Mouse (Mus musculus): ENCODE measurements around the gene Pfkfb4. TPM values are rescaled to one million over a fixed set of nuclear protein-coding genes. Genes with fewer than 3 reads are reported as not detected.

Gene Pfkfb4
- polyA plus RNA-seq, 1 experiment from 2014 or later, result 3.8 TPM

DNA sequence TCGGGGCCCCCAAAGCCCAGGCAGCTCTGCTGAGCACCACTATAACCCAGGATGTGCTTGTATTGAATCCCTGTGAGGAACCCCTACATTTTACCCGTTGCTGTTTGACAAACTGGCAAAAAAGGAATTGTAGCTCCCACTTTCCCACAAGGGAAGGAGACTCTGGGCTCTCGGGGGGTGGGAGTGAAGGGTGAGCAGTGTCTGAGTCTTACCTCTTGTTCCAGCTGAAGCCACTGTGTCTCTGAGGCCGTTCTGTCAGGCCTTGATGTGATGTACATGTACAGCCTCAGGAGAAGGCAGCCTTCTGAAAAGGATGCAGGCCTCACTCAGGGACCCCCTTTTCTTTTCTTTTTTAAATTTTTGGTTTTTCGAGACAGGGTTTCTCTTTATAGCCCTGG lies 69.3 kb downstream of the Pfkfb4 start:
- Histone ChIP-seq H3K27me3 (ENCODE audit: insufficient read depth, low read length) (no peaks in the 10 kb centered on the region), H3K4me3 (ENCODE audit: low read depth, low read length) (no peak overlapping the region), H3K4me2 (ENCODE audit: low read depth, low read length) (no peak overlapping the region), H3K9me3 (ENCODE audit: low read length) (no peaks in the 10 kb centered on the region), H3K9ac (replicated peaks) (no peak overlapping the region), H3K36me3 (replicated peaks; ENCODE audit: insufficient read depth, low read length) (peaks cover 53% of the 10 kb centered on the region), H3K27ac (ENCODE audit: low read depth) (no peak overlapping the region), H3K4me1 (ENCODE audit: insufficient read depth) (peaks cover 20% of the 10 kb centered on the region)
- DNase-seq, result no peak
- TF ChIP-seq EP300 (IDR thresholded peaks at IDR 0.05; ENCODE audit: low read depth) (no peak), CTCF (IDR thresholded peaks at IDR 0.05; ENCODE audit: low read depth) (no peak)
- no peak for ATAC-seq
- 83% methylated on average over 5 of the region's 5 CpGs for WGBS (ENCODE audit: insufficient replicate concordance)

DNA sequence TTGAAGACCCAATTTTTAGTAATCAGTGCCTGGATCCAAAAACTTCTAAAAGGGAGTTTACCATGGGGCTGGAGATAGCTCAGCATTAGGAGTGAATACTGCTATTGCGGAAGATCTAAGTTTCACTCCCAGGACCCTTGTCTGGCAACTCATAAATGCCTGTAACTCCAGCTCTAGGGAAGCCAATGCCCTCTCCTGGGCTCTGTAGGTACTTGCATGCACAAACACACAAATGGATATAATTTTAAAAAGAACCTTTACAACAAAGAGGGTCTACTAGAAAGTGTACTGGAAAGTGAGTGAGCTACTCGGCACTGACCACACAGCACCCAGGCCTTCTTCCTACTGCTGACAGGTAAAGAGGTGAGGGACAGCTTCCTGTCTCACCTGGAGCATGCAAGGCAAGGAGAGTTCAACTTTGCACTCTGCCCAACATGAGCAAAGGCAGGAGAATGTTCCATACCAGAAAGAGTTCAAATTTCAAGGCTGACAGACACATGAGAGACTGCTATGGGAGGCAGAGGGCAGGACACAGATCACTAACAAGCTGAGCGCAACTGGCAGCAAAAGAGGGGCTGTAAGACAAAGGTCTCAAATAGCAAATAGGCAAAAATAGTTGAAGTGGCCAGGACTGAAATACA lies 76.6 kb downstream of the Pfkfb4 start:
- Histone ChIP-seq H3K36me3 (replicated peaks; ENCODE audit: insufficient read depth, low read length) (peaks cover 70% of the 10 kb centered on the region), H3K4me1 (ENCODE audit: insufficient read depth) (peaks cover 6% of the 10 kb centered on the region), H3K27ac (ENCODE audit: low read depth) (peak overlapping the region; percentile 39; the same call in 1 of the 2 replicates), H3K9ac (replicated peaks) (no peak overlapping the region), H3K4me3 (ENCODE audit: low read depth, low read length) (no peak overlapping the region), H3K27me3 (ENCODE audit: insufficient read depth, low read length) (no peaks in the 10 kb centered on the region), H3K4me2 (ENCODE audit: low read depth, low read length) (no peak overlapping the region), H3K9me3 (ENCODE audit: low read length) (no peaks in the 10 kb centered on the region)
- WGBS (ENCODE audit: insufficient replicate concordance), result 83% methylated on average over 3 of the region's 3 CpGs
- peak; percentile 62 for ATAC-seq
- peak; percentile 48 for TF ChIP-seq CTCF (IDR thresholded peaks at IDR 0.05; ENCODE audit: low read depth)
- TF ChIP-seq EP300 (IDR thresholded peaks at IDR 0.05; ENCODE audit: low read depth), result no peak
- DNase-seq, result no peak

DNA sequence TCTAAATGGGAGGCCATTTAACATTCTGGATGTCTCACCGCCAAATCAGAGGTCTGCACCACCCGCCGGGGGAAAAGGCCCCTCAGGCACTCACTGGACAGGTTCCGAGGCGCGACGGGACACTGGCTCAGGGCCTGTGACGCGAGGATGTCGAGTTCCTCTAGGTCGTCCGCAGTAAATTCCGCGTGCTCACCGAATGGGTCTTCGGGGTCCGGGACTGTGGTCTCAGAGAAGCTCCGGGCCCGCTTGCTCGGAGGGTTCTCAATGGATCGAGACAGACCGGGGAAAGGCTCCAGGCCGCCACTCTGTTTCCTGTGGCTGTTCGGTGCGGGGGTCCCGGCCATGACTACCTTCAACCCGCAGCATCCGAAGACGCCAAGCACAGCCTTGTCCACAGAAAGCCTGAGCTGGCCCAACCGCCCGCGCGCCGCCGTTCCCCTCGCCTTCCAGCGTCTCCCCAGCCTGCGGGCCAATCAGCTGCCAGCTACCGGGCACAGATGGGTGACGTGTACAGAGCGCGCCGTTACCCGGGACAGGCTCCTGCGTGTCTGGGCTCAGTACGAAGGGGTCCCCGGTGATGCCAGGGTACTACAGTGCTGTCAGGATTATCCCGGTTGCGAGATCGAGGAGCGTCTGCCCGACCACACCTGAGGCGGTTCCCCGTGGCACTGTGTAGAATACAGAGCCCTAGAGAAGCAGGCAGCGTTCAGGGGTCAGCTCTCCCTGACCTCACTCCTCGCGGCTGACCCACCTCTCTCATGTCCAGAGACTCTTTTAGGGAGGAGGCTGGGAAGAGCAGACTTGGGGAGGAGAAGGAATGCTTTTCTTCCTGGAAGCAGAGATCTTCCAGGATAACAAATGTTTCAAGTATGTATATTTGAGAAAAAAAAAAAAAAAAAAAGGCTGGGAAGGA lies 82.3 kb downstream of the Pfkfb4 start, which contains the start of gene Atrip:
TSS of gene Atrip (minus strand) at position 464 of the 913 bp plus-strand sequence.
- no peaks in the 10 kb centered on the region for H3K27me3 ChIP-seq (ENCODE audit: insufficient read depth, low read length)
- H3K4me3 ChIP-seq (ENCODE audit: low read depth, low read length), result peak within 1 kb of the TSS; percentile 84
- WGBS (ENCODE audit: insufficient replicate concordance), result 1% methylated on average over 57 of the region's 57 CpGs
- H3K27ac ChIP-seq (ENCODE audit: low read depth), result peak within 1 kb of the TSS; percentile 73
- peaks cover 24% of the 10 kb centered on the region for H3K36me3 ChIP-seq (replicated peaks; ENCODE audit: insufficient read depth, low read length)
- peak within 1 kb of the TSS; percentile 94 for H3K4me2 ChIP-seq (ENCODE audit: low read depth, low read length)
- H3K4me1 ChIP-seq (ENCODE audit: insufficient read depth), result peaks cover 11% of the 10 kb centered on the region
- peak; percentile 93 for DNase-seq
- no peaks in the 10 kb centered on the region for H3K9me3 ChIP-seq (ENCODE audit: low read length)
- peak within 1 kb of the TSS; percentile 86 for H3K9ac ChIP-seq (replicated peaks)
- no peak for TF ChIP-seq EP300 (IDR thresholded peaks at IDR 0.05; ENCODE audit: low read depth)
- no peak for TF ChIP-seq CTCF (IDR thresholded peaks at IDR 0.05; ENCODE audit: low read depth)
- peak; percentile 100 for ATAC-seq

GRCm38 (mm10) chr9:109080516-109080915 lies 88.9 kb downstream of the Pfkfb4 start:
- Histone ChIP-seq H3K9ac (replicated peaks) (no peak overlapping the region), H3K4me1 (ENCODE audit: insufficient read depth) (peaks cover 19% of the 10 kb centered on the region), H3K4me3 (ENCODE audit: low read depth, low read length) (no peak overlapping the region), H3K27me3 (ENCODE audit: insufficient read depth, low read length) (no peaks in the 10 kb centered on the region), H3K4me2 (ENCODE audit: low read depth, low read length) (peak overlapping the region; percentile 77; the same call in 1 of the 2 replicates), H3K9me3 (ENCODE audit: low read length) (no peaks in the 10 kb centered on the region), H3K36me3 (replicated peaks; ENCODE audit: insufficient read depth, low read length) (no peaks in the 10 kb centered on the region; the same call in 1 of the 2 replicates), H3K27ac (ENCODE audit: low read depth) (no peak overlapping the region)
- TF ChIP-seq CTCF (IDR thresholded peaks at IDR 0.05; ENCODE audit: low read depth) (no peak), EP300 (IDR thresholded peaks at IDR 0.05; ENCODE audit: low read depth) (no peak)
- no peak for DNase-seq
- no peak for ATAC-seq
- WGBS (ENCODE audit: insufficient replicate concordance), result 80% methylated on average over 3 of the region's 3 CpGs

- peak; percentile 8; the same call in 1 of the 2 replicates for ATAC-seq
- no peaks in the 10 kb centered on the region for H3K9me3 ChIP-seq (ENCODE audit: low read length)
Observed at GRCm38 (mm10) chr9:109081749-109082123, 90.2 kb downstream of the Pfkfb4 start.

More at GRCm38 (mm10) chr9:109081749-109082123, 90.2 kb downstream of the Pfkfb4 start:
- Histone ChIP-seq H3K27me3 (ENCODE audit: insufficient read depth, low read length) (no peaks in the 10 kb centered on the region), H3K4me1 (ENCODE audit: insufficient read depth) (peaks cover 19% of the 10 kb centered on the region), H3K27ac (ENCODE audit: low read depth) (peak overlapping the region; percentile 73), H3K4me2 (ENCODE audit: low read depth, low read length) (peak overlapping the region; percentile 77), H3K9ac (replicated peaks) (peak overlapping the region; percentile 83), H3K36me3 (replicated peaks; ENCODE audit: insufficient read depth, low read length) (no peaks in the 10 kb centered on the region; the same call in 1 of the 2 replicates), H3K4me3 (ENCODE audit: low read depth, low read length) (peak overlapping the region; percentile 70)
- 3% methylated on average over 11 of the region's 11 CpGs for WGBS (ENCODE audit: insufficient replicate concordance)
- DNase-seq, result no peak
- TF ChIP-seq EP300 (IDR thresholded peaks at IDR 0.05; ENCODE audit: low read depth), result no peak

MicroRNAs within 50 kb of the gene (microRNA counts, 519-probe panel; counts per million panel counts)
- microRNA mmu-miR-711, result not detected

Small RNA genes lying within 50 kb of the gene (microRNA-seq; reads per million reads assigned to microRNA genes)
- not detected for gene Mir711

Other genes starting within 250 kb of the Pfkfb4 start
- gene Ip6k2, start 208.0 kb upstream of the Pfkfb4 start, polyA plus RNA-seq (2015; fragmentation: Nextera tagmentation; extraction: Ambion mirVana), result 12.4 and 18.6 TPM in 2 replicates
- 4.5 TPM in 2 replicates for gene Nckipsd, start 183.4 kb upstream of the Pfkfb4 start, polyA plus RNA-seq (2015; fragmentation: Nextera tagmentation; extraction: Ambion mirVana)
- 0.09 and 0.23 TPM in 2 replicates for gene Celsr3, start 165.5 kb upstream of the Pfkfb4 start, polyA plus RNA-seq (2015; fragmentation: Nextera tagmentation; extraction: Ambion mirVana)
- gene Slc26a6, start 138.5 kb upstream of the Pfkfb4 start, polyA plus RNA-seq (2015; fragmentation: Nextera tagmentation; extraction: Ambion mirVana), result 2.4 TPM in 2 replicates
- gene Tmem89, start 77.2 kb upstream of the Pfkfb4 start, polyA plus RNA-seq (2015; fragmentation: Nextera tagmentation; extraction: Ambion mirVana), result not detected in 2 replicates
- gene Uqcrc1, start 55.1 kb upstream of the Pfkfb4 start, polyA plus RNA-seq (2015; fragmentation: Nextera tagmentation; extraction: Ambion mirVana), result 333 and 345 TPM in 2 replicates
- gene Col7a1, start 38.2 kb upstream of the Pfkfb4 start, polyA plus RNA-seq (2015; fragmentation: Nextera tagmentation; extraction: Ambion mirVana), result 0.05 and 0.13 TPM in 2 replicates
- gene Ucn2, start 5.8 kb upstream of the Pfkfb4 start, polyA plus RNA-seq (2015; fragmentation: Nextera tagmentation; extraction: Ambion mirVana), result not detected in 2 replicates
- gene Shisa5, start 46.8 kb downstream of the Pfkfb4 start, polyA plus RNA-seq (2015; fragmentation: Nextera tagmentation; extraction: Ambion mirVana), result 34.1 and 35.0 TPM in 2 replicates
- gene Trex1, start 68.0 kb downstream of the Pfkfb4 start, polyA plus RNA-seq (2015; fragmentation: Nextera tagmentation; extraction: Ambion mirVana), result 13.3 and 14.3 TPM in 2 replicates
- 6.1 and 6.7 TPM in 2 replicates for gene Atrip, start 82.3 kb downstream of the Pfkfb4 start, polyA plus RNA-seq (2015; fragmentation: Nextera tagmentation; extraction: Ambion mirVana)
- gene Ccdc51, start 90.7 kb downstream of the Pfkfb4 start, polyA plus RNA-seq (2015; fragmentation: Nextera tagmentation; extraction: Ambion mirVana), result 8.9 and 9.1 TPM in 2 replicates
- 283 and 284 TPM in 2 replicates for gene Tma7, start 90.8 kb downstream of the Pfkfb4 start, polyA plus RNA-seq (2015; fragmentation: Nextera tagmentation; extraction: Ambion mirVana)
- gene Plxnb1, start 103.6 kb downstream of the Pfkfb4 start, polyA plus RNA-seq (2015; fragmentation: Nextera tagmentation; extraction: Ambion mirVana), result 1.9 and 2.2 TPM in 2 replicates
- gene Fbxw21, start 170.3 kb downstream of the Pfkfb4 start, polyA plus RNA-seq (2015; fragmentation: Nextera tagmentation; extraction: Ambion mirVana), result not detected in 2 replicates
- gene Fbxw13, start 204.2 kb downstream of the Pfkfb4 start, polyA plus RNA-seq (2015; fragmentation: Nextera tagmentation; extraction: Ambion mirVana), result not detected in 2 replicates
- not detected in 2 replicates for gene Fbxw20, start 243.0 kb downstream of the Pfkfb4 start, polyA plus RNA-seq (2015; fragmentation: Nextera tagmentation; extraction: Ambion mirVana)

Data from liver, postnatal 0 days (tissue).